Mouse (Mus musculus) bone marrow macrophage, adult 2 months (primary cell): ENCODE measurements around the gene Sntb2. TPM values are rescaled to one million over a fixed set of nuclear protein-coding genes. Genes with fewer than 3 reads are reported as not detected.
A peak's percentile ranks its signal among the peaks of the same experiment; 100 is the strongest.
"Not testable (repeated sequence)": the region's sequence is repeated elsewhere in the genome, so short reads cannot be mapped to it uniquely, and the experiment has no call there.

Source experiments
- H3K27ac ChIP-seq: 2 replicates; pipeline ENCODE4 v1.5.1; 2012; ENCODE audit warnings: low read depth, low read length; ENCODE audit not compliant: insufficient read depth
- H3K4me1 ChIP-seq: 2 replicates; pipeline ENCODE4 v1.6.1; 2012; ENCODE audit warnings: low read length; ENCODE audit not compliant: control insufficient read depth, insufficient read depth
- H3K4me3 ChIP-seq: 2 replicates; pipeline ENCODE4 v1.5.1; 2012; ENCODE audit warnings: mild to moderate bottlenecking, low read length, moderate library complexity; ENCODE audit not compliant: insufficient read depth
- CTCF ChIP-seq: IDR thresholded peaks from 2 replicates; pipeline ENCODE4 v1.5.1; 2012; ENCODE audit warnings: low read depth, mild to moderate bottlenecking, low read length, moderate library complexity
- POLR2A ChIP-seq: IDR thresholded peaks from 2 replicates; pipeline ENCODE4 v1.6.1; 2012; ENCODE audit warnings: mild to moderate bottlenecking, low read depth, low read length, borderline replicate concordance
- polyA plus RNA-seq: library from polyadenylated mRNA; stranded (reverse); fragments of >200 nt; gene quantifications from 2 replicates; pipeline ENCODE4 v1.2.4, GENCODE M21; 2012; ENCODE audit not compliant: missing spikeins, insufficient read depth, insufficient read length

Sntb2 gene
- polyA plus RNA-seq, 1 experiment, result 13.7 TPM

DNA sequence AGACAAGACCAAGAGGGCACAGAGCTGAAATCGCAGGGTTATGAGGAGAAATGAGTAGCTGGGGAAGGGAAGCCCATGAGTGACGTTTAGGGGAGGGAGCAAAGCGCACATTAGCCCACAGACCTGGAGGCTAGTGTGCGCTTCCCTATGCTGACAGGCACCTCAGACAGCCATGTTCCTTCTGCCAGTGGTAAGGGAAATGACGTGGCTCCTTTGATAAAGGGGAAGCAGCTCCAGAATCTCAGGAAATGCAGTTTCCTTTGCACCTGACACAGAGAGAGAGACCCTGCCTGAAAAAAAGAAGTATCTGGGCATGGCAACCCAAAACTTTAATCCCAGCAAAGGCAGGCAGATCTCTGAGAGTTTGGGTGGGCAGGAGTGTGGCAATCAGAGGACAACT, 94.5 kb downstream of the Sntb2 start:
- peak overlapping the region; percentile 24 for H3K27ac ChIP-seq
- H3K4me1 ChIP-seq, result peaks cover 25% of the 10 kb centered on the region
- TF ChIP-seq CTCF (no peak), POLR2A (no peak)
- no peak overlapping the region for H3K4me3 ChIP-seq

DNA sequence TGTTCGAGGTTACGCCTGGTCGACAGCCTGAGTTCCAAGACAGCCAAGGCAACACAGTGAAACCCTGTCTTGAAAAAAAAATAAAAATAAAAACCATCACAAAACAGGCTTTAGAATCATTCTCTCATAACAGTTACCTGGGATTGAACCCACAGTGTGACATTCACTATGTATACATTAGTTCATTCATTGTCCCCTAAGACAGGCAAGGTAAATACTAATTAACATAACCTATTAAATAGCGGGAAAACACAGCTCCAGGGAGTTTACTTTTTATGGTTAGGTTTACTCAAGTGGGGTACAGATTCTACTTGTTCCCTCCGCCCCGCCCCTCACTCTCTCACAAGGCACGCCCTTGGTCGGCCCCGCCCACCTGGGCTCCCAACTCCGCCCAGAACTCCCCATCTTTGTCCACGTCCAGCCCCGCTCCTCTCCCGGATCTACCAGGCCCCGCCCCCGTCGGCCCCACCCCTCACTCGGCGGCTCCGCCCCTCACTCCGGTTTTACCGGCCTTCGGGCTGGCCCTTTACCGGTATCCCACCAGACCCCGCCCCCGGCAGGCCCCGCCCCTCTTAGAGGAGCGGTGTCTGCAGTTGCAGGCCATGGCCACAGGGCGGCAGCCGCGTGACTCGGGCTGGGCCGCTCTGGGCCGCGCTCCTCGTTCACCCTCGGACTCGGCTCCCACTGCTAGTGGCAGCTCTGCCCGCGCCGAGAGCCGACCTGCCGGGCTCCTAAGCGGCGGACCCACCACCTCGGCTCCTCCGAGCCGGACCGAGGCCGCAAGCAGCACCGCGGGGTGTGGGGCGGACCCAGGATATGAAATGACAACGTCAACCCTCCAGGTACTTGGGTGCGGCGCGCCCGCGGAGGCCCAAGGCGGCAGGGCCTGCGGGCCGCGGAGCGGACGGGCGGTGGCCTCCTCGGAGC, 95.4 kb downstream of the Sntb2 start, which contains the start of gene Vps4a:
Gene Vps4a (plus strand): TSS at position 573 of the 927 bp plus-strand sequence.
- TF ChIP-seq CTCF (no peak), POLR2A (no peak)
- Histone ChIP-seq H3K4me3 (peak within 1 kb of the TSS; percentile 74), H3K4me1 (peaks cover 33% of the 10 kb centered on the region), H3K27ac (peak within 1 kb of the TSS; percentile 42)

DNA sequence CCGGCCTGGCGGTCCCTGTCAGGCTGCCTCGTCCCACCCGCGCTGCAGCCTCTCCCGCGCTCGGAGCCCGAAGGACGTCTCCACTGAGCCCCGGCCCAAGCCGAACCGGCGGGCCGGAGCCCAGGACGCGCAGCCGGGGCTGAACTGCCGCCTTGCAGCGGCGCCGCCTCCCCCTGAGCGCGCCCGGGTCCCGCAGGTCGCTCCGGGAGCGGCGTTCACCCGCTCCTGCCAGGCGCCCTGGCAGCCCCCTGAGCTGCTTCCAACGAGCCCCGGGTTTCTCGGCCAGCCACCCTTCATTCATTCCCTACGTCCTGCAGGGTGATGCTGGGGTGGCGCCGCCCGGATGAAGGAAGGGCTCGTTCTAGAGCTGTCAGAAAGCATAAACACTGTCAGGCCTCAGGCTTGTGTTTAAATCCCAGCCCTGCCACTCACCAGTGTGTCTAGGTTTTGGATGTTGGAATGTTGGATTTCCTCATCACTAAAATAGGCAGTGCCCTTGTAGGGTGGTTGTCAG, 96.1 kb downstream of the Sntb2 start:
- Histone ChIP-seq H3K4me1 (peaks cover 39% of the 10 kb centered on the region), H3K4me3 (peak overlapping the region; percentile 74), H3K27ac (peak overlapping the region; percentile 42)
- TF ChIP-seq POLR2A, result no peak

DNA sequence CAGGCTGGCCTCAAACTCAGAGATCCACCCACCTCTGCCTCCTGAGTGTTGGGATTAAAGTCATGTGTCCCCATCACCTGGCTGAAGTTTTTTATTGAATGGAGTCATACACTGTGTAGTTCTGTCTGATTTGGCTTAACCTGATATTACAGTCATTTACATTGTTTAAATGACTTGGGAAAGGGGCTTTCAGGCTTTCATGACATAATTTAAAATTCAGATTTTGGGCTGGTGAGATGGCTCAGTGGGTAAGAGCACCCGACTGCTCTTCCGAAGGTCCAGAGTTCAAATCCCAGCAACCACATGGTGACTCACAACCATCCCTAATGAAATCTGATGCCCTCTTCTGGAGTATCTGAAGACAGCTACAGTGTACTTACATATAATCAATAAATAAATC, 98.1 kb downstream of the Sntb2 start:
- H3K27ac ChIP-seq, H3K4me3 ChIP-seq: not testable (repeated sequence)
- peaks cover 36% of the 10 kb centered on the region for H3K4me1 ChIP-seq

DNA sequence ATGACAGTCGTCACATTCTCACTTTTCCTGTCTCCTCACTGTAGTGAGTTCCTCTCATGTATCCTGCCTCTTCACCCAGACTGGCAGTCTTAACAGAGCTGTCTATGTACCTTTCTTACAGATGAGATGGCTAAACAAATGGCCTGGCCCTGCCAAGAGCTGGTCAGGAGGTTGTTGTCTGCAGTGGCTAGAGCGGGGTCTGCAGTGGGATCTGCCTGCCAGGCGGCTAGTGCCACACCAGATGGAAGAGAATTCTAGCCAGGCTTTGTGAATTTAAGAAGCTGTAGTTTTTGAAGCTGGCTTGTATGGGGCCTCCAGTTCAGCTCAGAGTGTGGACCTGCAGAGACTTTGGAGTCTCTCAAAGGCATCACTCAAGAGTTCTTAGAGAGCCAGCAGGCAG, 100.1 kb downstream of the Sntb2 start:
- H3K4me1 ChIP-seq, result peaks cover 36% of the 10 kb centered on the region
- H3K4me3 ChIP-seq, result no peak overlapping the region
- TF ChIP-seq POLR2A, result no peak
- TF ChIP-seq CTCF, result no peak
- peak overlapping the region; percentile 70; the same call in 1 of the 2 replicates for H3K27ac ChIP-seq

DNA sequence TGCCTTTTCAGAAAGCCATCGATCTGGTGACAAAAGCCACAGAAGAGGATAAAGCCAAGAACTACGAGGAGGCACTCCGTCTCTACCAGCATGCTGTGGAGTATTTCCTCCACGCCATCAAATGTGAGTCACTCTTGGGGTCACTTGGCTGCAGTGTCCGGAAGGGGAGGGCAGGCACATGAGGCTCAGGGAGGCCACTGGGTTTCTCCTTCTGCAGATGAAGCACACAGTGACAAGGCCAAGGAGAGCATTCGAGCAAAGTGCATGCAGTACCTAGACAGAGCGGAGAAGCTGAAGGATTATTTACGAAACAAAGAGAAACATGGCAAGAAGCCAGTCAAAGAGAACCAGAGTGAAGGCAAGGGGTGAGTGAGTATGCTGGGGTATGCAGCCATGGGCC, 101.1 kb downstream of the Sntb2 start:
- TF ChIP-seq CTCF (no peak), POLR2A (no peak)
- Histone ChIP-seq H3K4me1 (peaks cover 39% of the 10 kb centered on the region), H3K27ac (peak overlapping the region; percentile 74), H3K4me3 (peak overlapping the region; percentile 30)

DNA sequence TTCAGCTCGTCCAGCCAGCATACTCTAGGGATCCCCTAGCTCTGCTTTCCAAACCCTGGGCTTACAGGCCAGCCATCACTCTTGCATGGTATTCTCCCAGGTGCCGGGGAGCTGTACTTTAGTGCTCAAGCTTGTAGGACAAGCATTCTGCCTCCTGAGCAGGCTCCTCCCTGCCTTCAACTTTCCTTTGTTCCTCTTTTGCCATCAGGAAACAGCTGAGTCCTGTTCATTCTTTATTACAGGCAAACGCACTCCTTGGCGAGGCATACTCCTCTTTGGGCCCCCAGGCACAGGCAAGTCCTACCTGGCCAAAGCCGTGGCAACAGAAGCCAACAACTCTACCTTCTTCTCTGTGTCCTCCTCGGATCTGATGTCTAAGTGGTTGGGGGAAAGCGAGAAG, 105.1 kb downstream of the Sntb2 start:
- H3K4me3 ChIP-seq, result no peak overlapping the region
- H3K4me1 ChIP-seq, result peaks cover 22% of the 10 kb centered on the region
- TF ChIP-seq CTCF (no peak), POLR2A (no peak)
- H3K27ac ChIP-seq, result no peak overlapping the region

DNA sequence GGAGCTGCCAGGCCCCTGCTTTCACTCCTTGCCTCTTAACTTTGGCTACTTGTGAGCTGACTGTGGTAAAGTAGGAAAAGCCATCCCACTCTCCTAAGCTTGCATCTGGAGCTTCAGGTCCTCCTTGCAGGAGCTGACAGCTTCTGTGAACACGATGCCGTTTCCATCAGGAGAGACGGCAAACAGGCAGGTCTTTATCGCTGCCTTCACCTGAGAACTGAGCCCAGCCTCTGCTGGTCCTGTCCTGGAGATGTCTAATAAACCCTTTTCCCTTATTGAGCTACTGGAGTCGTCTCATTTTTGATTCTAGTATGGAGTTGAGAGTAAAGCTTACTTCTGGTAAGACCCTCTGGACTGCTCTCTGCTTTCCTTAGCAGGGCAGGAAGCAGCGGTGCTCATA, 109.9 kb downstream of the Sntb2 start:
- TF ChIP-seq CTCF (no peak), POLR2A (no peak)
- Histone ChIP-seq H3K27ac (no peak overlapping the region), H3K4me1 (peaks cover 10% of the 10 kb centered on the region), H3K4me3 (no peak overlapping the region)

DNA sequence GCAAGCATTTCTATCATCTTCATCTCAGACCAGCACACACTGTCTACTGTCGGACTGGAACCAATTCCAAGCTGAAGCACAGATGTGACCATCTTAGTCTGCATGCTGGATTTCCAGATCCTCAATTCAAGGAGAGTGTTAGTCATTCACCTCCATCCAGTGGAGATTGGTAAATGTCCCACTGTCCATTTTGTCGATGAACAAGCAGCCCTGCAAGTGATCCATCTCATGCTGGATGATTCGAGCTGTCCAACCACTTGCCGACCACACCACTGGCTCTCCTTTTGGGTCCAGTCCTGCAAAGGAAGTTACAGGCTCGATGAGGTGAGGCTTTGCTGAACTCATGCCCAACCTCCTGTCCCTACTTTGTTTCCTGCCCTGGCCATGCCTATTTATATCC, 111.4 kb downstream of the Sntb2 start:
- TF ChIP-seq CTCF (no peak), POLR2A (no peak)
- Histone ChIP-seq H3K4me3 (peak overlapping the region; percentile 85; the same call in 1 of the 2 replicates), H3K4me1 (peaks cover 6% of the 10 kb centered on the region), H3K27ac (no peak overlapping the region)
